Mouse (Mus musculus) ES-Bruce4 (cell line): ENCODE measurements around the gene D630039A03Rik.

ENCODE experiments used
- CTCF ChIP-seq: IDR thresholded peaks from one replicate; pipeline ENCODE4 v1.8.1; 2011; ENCODE audit warnings: low read depth, low read length
- EP300 ChIP-seq: IDR thresholded peaks from 2 replicates; pipeline ENCODE4 v1.6.1; 2011; ENCODE audit warnings: low read depth, low read length; ENCODE audit not compliant: insufficient read depth
- POLR2A ChIP-seq: IDR thresholded peaks from one replicate; pipeline ENCODE4 v1.8.1; 2011; ENCODE audit warnings: low read length; ENCODE audit not compliant: insufficient read depth

- no peak for TF ChIP-seq CTCF
- no peak for TF ChIP-seq POLR2A
- TF ChIP-seq EP300: no peak
Observed at GRCm38 (mm10) chr4:57954580-57954979, 38.5 kb upstream of the D630039A03Rik start.
